Mouse (Mus musculus): ENCODE measurements around the gene Ndufs8. TPM values are rescaled to one million over a fixed set of nuclear protein-coding genes. Genes with fewer than 3 reads are reported as not detected.

Ndufs8 gene
- polyA plus RNA-seq, 1 experiment from 2014 or later, result 225 TPM

GRCm38 (mm10) chr19:3955804-3956203, 43.2 kb upstream of the Ndufs8 start:
- 41% methylated on average over 4 of the region's 4 CpGs for WGBS
- Histone ChIP-seq H3K4me2 (replicated peaks; ENCODE audit: low read depth, low read length) (no peak overlapping the region), H3K4me3 (ENCODE audit: low read depth, low read length) (no peak overlapping the region), H3K4me1 (ENCODE audit: insufficient read depth, low read depth, low read length) (no peaks in the 10 kb centered on the region), H3K36me3 (ENCODE audit: insufficient read depth, low read length) (no peaks in the 10 kb centered on the region), H3K9ac (replicated peaks; ENCODE audit: low read depth) (no peak overlapping the region), H3K9me3 (ENCODE audit: low read length) (no peaks in the 10 kb centered on the region), H3K27me3 (replicated peaks; ENCODE audit: insufficient read depth, low read length) (no peaks in the 10 kb centered on the region), H3K27ac (ENCODE audit: low read length) (no peak overlapping the region)
- no peak for TF ChIP-seq CTCF (IDR thresholded peaks at IDR 0.05)
- TF ChIP-seq EP300 (IDR thresholded peaks at IDR 0.05), result no peak
- no peak for ATAC-seq
- DNase-seq (ENCODE audit: low spot score), result no peak

GRCm38 (mm10) chr19:3955033-3955432, 42.5 kb upstream of the Ndufs8 start:
- no peak for DNase-seq (ENCODE audit: low spot score)
- H3K4me2 ChIP-seq (replicated peaks; ENCODE audit: low read depth, low read length), result no peak overlapping the region
- no peaks in the 10 kb centered on the region for H3K4me1 ChIP-seq (ENCODE audit: insufficient read depth, low read depth, low read length)
- no peaks in the 10 kb centered on the region for H3K27me3 ChIP-seq (replicated peaks; ENCODE audit: insufficient read depth, low read length)
- no peak overlapping the region for H3K4me3 ChIP-seq (ENCODE audit: low read depth, low read length)
- TF ChIP-seq CTCF (IDR thresholded peaks at IDR 0.05) (no peak), EP300 (IDR thresholded peaks at IDR 0.05) (no peak)
- H3K9me3 ChIP-seq (ENCODE audit: low read length), result no peaks in the 10 kb centered on the region
- no peak for ATAC-seq
- WGBS, result 70% methylated on average over 3 of the region's 3 CpGs
- no peaks in the 10 kb centered on the region for H3K36me3 ChIP-seq (ENCODE audit: insufficient read depth, low read length)
- no peak overlapping the region for H3K27ac ChIP-seq (ENCODE audit: low read length)
- no peak overlapping the region for H3K9ac ChIP-seq (replicated peaks; ENCODE audit: low read depth)

GRCm38 (mm10) chr19:3952099-3952498, 39.5 kb upstream of the Ndufs8 start:
- Histone ChIP-seq H3K27ac (ENCODE audit: low read length) (no peak overlapping the region), H3K9ac (replicated peaks; ENCODE audit: low read depth) (no peak overlapping the region), H3K4me1 (ENCODE audit: insufficient read depth, low read depth, low read length) (no peaks in the 10 kb centered on the region), H3K27me3 (replicated peaks; ENCODE audit: insufficient read depth, low read length) (no peaks in the 10 kb centered on the region), H3K36me3 (ENCODE audit: insufficient read depth, low read length) (no peaks in the 10 kb centered on the region), H3K4me3 (ENCODE audit: low read depth, low read length) (no peak overlapping the region), H3K9me3 (ENCODE audit: low read length) (no peaks in the 10 kb centered on the region), H3K4me2 (replicated peaks; ENCODE audit: low read depth, low read length) (no peak overlapping the region)
- DNase-seq (ENCODE audit: low spot score) (peak; percentile 23), ATAC-seq (peak; percentile 87)
- peak; percentile 53 for TF ChIP-seq EP300 (IDR thresholded peaks at IDR 0.05)
- no peak for TF ChIP-seq CTCF (IDR thresholded peaks at IDR 0.05)
- WGBS, result 23% methylated on average over 1 of the region's 1 CpGs

GRCm38 (mm10) chr19:3951461-3951860, 38.9 kb upstream of the Ndufs8 start:
- no peak overlapping the region for H3K4me3 ChIP-seq (ENCODE audit: low read depth, low read length)
- DNase-seq (ENCODE audit: low spot score), result no peak
- no peak overlapping the region for H3K4me2 ChIP-seq (replicated peaks; ENCODE audit: low read depth, low read length)
- H3K27ac ChIP-seq (ENCODE audit: low read length), result no peak overlapping the region
- no peaks in the 10 kb centered on the region for H3K36me3 ChIP-seq (ENCODE audit: insufficient read depth, low read length)
- H3K4me1 ChIP-seq (ENCODE audit: insufficient read depth, low read depth, low read length), result no peaks in the 10 kb centered on the region
- no peaks in the 10 kb centered on the region for H3K27me3 ChIP-seq (replicated peaks; ENCODE audit: insufficient read depth, low read length)
- no peak for TF ChIP-seq EP300 (IDR thresholded peaks at IDR 0.05)
- no peak for TF ChIP-seq CTCF (IDR thresholded peaks at IDR 0.05)
- H3K9me3 ChIP-seq (ENCODE audit: low read length), result no peaks in the 10 kb centered on the region
- ATAC-seq, result no peak
- H3K9ac ChIP-seq (replicated peaks; ENCODE audit: low read depth), result no peak overlapping the region

- Histone ChIP-seq H3K36me3 (ENCODE audit: insufficient read depth, low read length) (no peaks in the 10 kb centered on the region), H3K9me3 (ENCODE audit: low read length) (no peaks in the 10 kb centered on the region), H3K4me3 (ENCODE audit: low read depth, low read length) (no peak overlapping the region), H3K27ac (ENCODE audit: low read length) (no peak overlapping the region), H3K4me1 (ENCODE audit: insufficient read depth, low read depth, low read length) (no peaks in the 10 kb centered on the region), H3K4me2 (replicated peaks; ENCODE audit: low read depth, low read length) (no peak overlapping the region), H3K9ac (replicated peaks; ENCODE audit: low read depth) (no peak overlapping the region), H3K27me3 (replicated peaks; ENCODE audit: insufficient read depth, low read length) (no peaks in the 10 kb centered on the region)
- ATAC-seq (no peak), DNase-seq (ENCODE audit: low spot score) (no peak)
- TF ChIP-seq EP300 (IDR thresholded peaks at IDR 0.05) (no peak), CTCF (IDR thresholded peaks at IDR 0.05) (no peak)
- 70% methylated on average over 3 of the region's 3 CpGs for WGBS
Measured at GRCm38 (mm10) chr19:3950331-3950730, 37.8 kb upstream of the Ndufs8 start.

GRCm38 (mm10) chr19:3948546-3948945, 36.0 kb upstream of the Ndufs8 start:
- WGBS, result 70% methylated on average over 13 of the region's 14 CpGs
- Histone ChIP-seq H3K27ac (ENCODE audit: low read length) (no peak overlapping the region), H3K4me2 (replicated peaks; ENCODE audit: low read depth, low read length) (no peak overlapping the region), H3K4me1 (ENCODE audit: insufficient read depth, low read depth, low read length) (no peaks in the 10 kb centered on the region), H3K9me3 (ENCODE audit: low read length) (no peaks in the 10 kb centered on the region), H3K27me3 (replicated peaks; ENCODE audit: insufficient read depth, low read length) (no peaks in the 10 kb centered on the region), H3K36me3 (ENCODE audit: insufficient read depth, low read length) (no peaks in the 10 kb centered on the region), H3K4me3 (ENCODE audit: low read depth, low read length) (no peak overlapping the region), H3K9ac (replicated peaks; ENCODE audit: low read depth) (no peak overlapping the region)
- no peak for TF ChIP-seq CTCF (IDR thresholded peaks at IDR 0.05)
- TF ChIP-seq EP300 (IDR thresholded peaks at IDR 0.05), result no peak
- no peak for DNase-seq (ENCODE audit: low spot score)
- no peak for ATAC-seq

- Histone ChIP-seq H3K9me3 (ENCODE audit: low read length) (no peaks in the 10 kb centered on the region), H3K4me2 (replicated peaks; ENCODE audit: low read depth, low read length) (no peak overlapping the region), H3K27ac (ENCODE audit: low read length) (no peak overlapping the region), H3K36me3 (ENCODE audit: insufficient read depth, low read length) (no peaks in the 10 kb centered on the region), H3K4me1 (ENCODE audit: insufficient read depth, low read depth, low read length) (no peaks in the 10 kb centered on the region), H3K9ac (replicated peaks; ENCODE audit: low read depth) (no peak overlapping the region), H3K27me3 (replicated peaks; ENCODE audit: insufficient read depth, low read length) (no peaks in the 10 kb centered on the region), H3K4me3 (ENCODE audit: low read depth, low read length) (no peak overlapping the region)
- DNase-seq (ENCODE audit: low spot score) (no peak), ATAC-seq (no peak)
- no peak for TF ChIP-seq EP300 (IDR thresholded peaks at IDR 0.05)
- no peak for TF ChIP-seq CTCF (IDR thresholded peaks at IDR 0.05)
- WGBS, result 76% methylated on average over 3 of the region's 3 CpGs
Measured at GRCm38 (mm10) chr19:3947813-3948212, 35.2 kb upstream of the Ndufs8 start.
